Mouse (Mus musculus): ENCODE data around the gene Tssk6. TPM values are rescaled to one million over a fixed set of nuclear protein-coding genes. Genes with fewer than 3 reads are reported as not detected.

Tssk6 gene
- polyA plus RNA-seq, 1 experiment: 1.8 TPM

GRCm38 (mm10) chr8:69919876-69920662 lies 18.1 kb downstream of the Tssk6 start:
- H3K4me3 ChIP-seq (ENCODE audit: control insufficient read depth, insufficient read depth, low read length): no peak overlapping the region
- peaks cover 25% of the 10 kb centered on the region for H3K4me1 ChIP-seq (replicated peaks; ENCODE audit: control insufficient read depth, insufficient read depth, low read length)
- DNase-seq: peak; percentile 66
- WGBS: 38% methylated on average over 11 of the region's 11 CpGs
- TF ChIP-seq CTCF (IDR thresholded peaks at IDR 0.05; ENCODE audit: borderline replicate concordance, control insufficient read depth, extremely low read depth, insufficient read depth, low read length, poor library complexity) (no peak), POLR2A (IDR thresholded peaks at IDR 0.05; ENCODE audit: control insufficient read depth, extremely low read depth, insufficient read depth, low read length, poor library complexity) (no peak)
- no peaks in the 10 kb centered on the region for H3K27me3 ChIP-seq (ENCODE audit: control insufficient read depth, insufficient read depth, low read length)
- peak overlapping the region; percentile 35; the same call in 1 of the 2 replicates for H3K27ac ChIP-seq (ENCODE audit: control insufficient read depth, insufficient read depth, low read length)
- peaks cover 12% of the 10 kb centered on the region for H3K36me3 ChIP-seq (ENCODE audit: control insufficient read depth, insufficient read depth, low read length)

DNA sequence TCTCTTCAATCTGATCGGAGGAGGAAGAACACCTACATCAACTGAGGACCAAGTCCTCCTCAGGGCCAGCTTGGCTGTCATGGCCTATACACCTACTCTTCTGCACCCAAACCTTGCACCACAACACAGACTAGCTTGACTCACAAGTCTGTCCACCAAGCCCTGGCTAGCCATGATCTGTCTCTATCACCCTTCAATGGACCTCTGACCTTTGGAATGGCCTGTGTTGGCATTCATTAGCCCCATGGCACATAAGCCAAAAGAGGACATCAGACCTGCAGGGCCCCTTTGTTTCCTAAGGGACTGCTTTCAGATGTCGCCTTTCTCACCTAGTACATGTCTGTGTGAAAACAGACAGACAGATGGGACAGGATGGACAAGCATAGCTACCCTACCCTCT lies 19.2 kb downstream of the Tssk6 start:
- H3K4me3 ChIP-seq (ENCODE audit: control insufficient read depth, insufficient read depth, low read length): no peak overlapping the region
- no peak for TF ChIP-seq CTCF (IDR thresholded peaks at IDR 0.05; ENCODE audit: borderline replicate concordance, control insufficient read depth, extremely low read depth, insufficient read depth, low read length, poor library complexity)
- no peak for TF ChIP-seq POLR2A (IDR thresholded peaks at IDR 0.05; ENCODE audit: control insufficient read depth, extremely low read depth, insufficient read depth, low read length, poor library complexity)
- WGBS: 96% methylated on average over 2 of the region's 2 CpGs
- peak overlapping the region; percentile 35; the same call in 1 of the 2 replicates for H3K27ac ChIP-seq (ENCODE audit: control insufficient read depth, insufficient read depth, low read length)
- peaks cover 2% of the 10 kb centered on the region for H3K36me3 ChIP-seq (ENCODE audit: control insufficient read depth, insufficient read depth, low read length)
- H3K27me3 ChIP-seq (ENCODE audit: control insufficient read depth, insufficient read depth, low read length): no peaks in the 10 kb centered on the region
- peaks cover 25% of the 10 kb centered on the region for H3K4me1 ChIP-seq (replicated peaks; ENCODE audit: control insufficient read depth, insufficient read depth, low read length)
- DNase-seq: no peak

- Histone ChIP-seq H3K27me3 (ENCODE audit: control insufficient read depth, insufficient read depth, low read length) (no peaks in the 10 kb centered on the region), H3K4me3 (ENCODE audit: control insufficient read depth, insufficient read depth, low read length) (no peak overlapping the region), H3K36me3 (ENCODE audit: control insufficient read depth, insufficient read depth, low read length) (no peaks in the 10 kb centered on the region), H3K27ac (ENCODE audit: control insufficient read depth, insufficient read depth, low read length) (no peak overlapping the region), H3K4me1 (replicated peaks; ENCODE audit: control insufficient read depth, insufficient read depth, low read length) (peaks cover 25% of the 10 kb centered on the region)
- TF ChIP-seq CTCF (IDR thresholded peaks at IDR 0.05; ENCODE audit: borderline replicate concordance, control insufficient read depth, extremely low read depth, insufficient read depth, low read length, poor library complexity) (no peak), POLR2A (IDR thresholded peaks at IDR 0.05; ENCODE audit: control insufficient read depth, extremely low read depth, insufficient read depth, low read length, poor library complexity) (no peak)
- WGBS: 98% methylated on average over 1 of the region's 1 CpGs
- no peak for DNase-seq
Measured at GRCm38 (mm10) chr8:69923986-69924385, 22.0 kb downstream of the Tssk6 start.

GRCm38 (mm10) chr8:69926901-69927300 lies 24.9 kb downstream of the Tssk6 start:
- Histone ChIP-seq H3K4me1 (replicated peaks; ENCODE audit: control insufficient read depth, insufficient read depth, low read length) (peaks cover 2% of the 10 kb centered on the region; the same call in 1 of the 2 replicates), H3K27ac (ENCODE audit: control insufficient read depth, insufficient read depth, low read length) (no peak overlapping the region), H3K4me3 (ENCODE audit: control insufficient read depth, insufficient read depth, low read length) (no peak overlapping the region), H3K36me3 (ENCODE audit: control insufficient read depth, insufficient read depth, low read length) (no peaks in the 10 kb centered on the region), H3K27me3 (ENCODE audit: control insufficient read depth, insufficient read depth, low read length) (no peaks in the 10 kb centered on the region)
- no peak for DNase-seq
- no peak for TF ChIP-seq POLR2A (IDR thresholded peaks at IDR 0.05; ENCODE audit: control insufficient read depth, extremely low read depth, insufficient read depth, low read length, poor library complexity)
- TF ChIP-seq CTCF (IDR thresholded peaks at IDR 0.05; ENCODE audit: borderline replicate concordance, control insufficient read depth, extremely low read depth, insufficient read depth, low read length, poor library complexity): no peak

GRCm38 (mm10) chr8:69933811-69934210 lies 31.8 kb downstream of the Tssk6 start:
- no peak for DNase-seq
- Histone ChIP-seq H3K27me3 (ENCODE audit: control insufficient read depth, insufficient read depth, low read length) (no peaks in the 10 kb centered on the region), H3K4me3 (ENCODE audit: control insufficient read depth, insufficient read depth, low read length) (no peak overlapping the region), H3K27ac (ENCODE audit: control insufficient read depth, insufficient read depth, low read length) (peak overlapping the region; percentile 2; the same call in 1 of the 2 replicates), H3K36me3 (ENCODE audit: control insufficient read depth, insufficient read depth, low read length) (0 out of 2 replicates have a peak, but pooled peaks cover 12% of the 10 kb centered on the region), H3K4me1 (replicated peaks; ENCODE audit: control insufficient read depth, insufficient read depth, low read length) (peaks cover 23% of the 10 kb centered on the region)
- TF ChIP-seq POLR2A (IDR thresholded peaks at IDR 0.05; ENCODE audit: control insufficient read depth, extremely low read depth, insufficient read depth, low read length, poor library complexity) (no peak), CTCF (IDR thresholded peaks at IDR 0.05; ENCODE audit: borderline replicate concordance, control insufficient read depth, extremely low read depth, insufficient read depth, low read length, poor library complexity) (no peak)
- WGBS: 8% methylated on average over 2 of the region's 2 CpGs

GRCm38 (mm10) chr8:69934582-69934981 lies 32.6 kb downstream of the Tssk6 start:
- Histone ChIP-seq H3K36me3 (ENCODE audit: control insufficient read depth, insufficient read depth, low read length) (0 out of 2 replicates have a peak, but pooled peaks cover 12% of the 10 kb centered on the region), H3K4me1 (replicated peaks; ENCODE audit: control insufficient read depth, insufficient read depth, low read length) (peaks cover 29% of the 10 kb centered on the region), H3K27me3 (ENCODE audit: control insufficient read depth, insufficient read depth, low read length) (no peaks in the 10 kb centered on the region), H3K4me3 (ENCODE audit: control insufficient read depth, insufficient read depth, low read length) (no peak overlapping the region), H3K27ac (ENCODE audit: control insufficient read depth, insufficient read depth, low read length) (no peak overlapping the region)
- no peak for DNase-seq
- TF ChIP-seq POLR2A (IDR thresholded peaks at IDR 0.05; ENCODE audit: control insufficient read depth, extremely low read depth, insufficient read depth, low read length, poor library complexity): no peak
- 86% methylated on average over 5 of the region's 5 CpGs for WGBS
